In the genomic region with DNA sequence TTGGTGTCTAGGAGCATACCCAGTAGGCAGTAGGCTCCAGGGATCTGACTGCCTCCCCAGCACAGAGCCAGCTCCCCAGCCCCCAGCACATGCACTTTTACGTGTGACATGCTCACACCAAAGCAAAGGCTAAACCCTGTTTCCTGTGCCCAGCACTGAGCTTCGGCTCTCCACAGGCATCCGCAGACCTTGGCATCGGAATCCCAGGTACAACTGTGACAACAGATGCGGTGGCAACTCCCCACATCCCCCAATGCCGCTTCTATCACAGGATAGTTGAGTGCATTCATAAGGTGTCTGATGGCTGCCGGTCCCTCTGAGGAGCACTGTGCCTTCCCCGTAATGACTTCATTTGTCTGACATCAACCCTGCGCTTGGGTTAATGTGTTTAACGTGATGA, we compare ENCODE assay signal across 22 mouse cellular contexts.
"Had no signal": no experiment of that assay in that cellular context is flagged by ENCODE, and none has a peak within 500 bp of the region (broad histone marks: within the 10 kb centered on the region; RNA-seq: fewer than 3 reads in every experiment).

No protein-coding gene starts in this region.

- H3K36me3 ChIP-seq: kidney, embryonic 15.5 days; limb, embryonic 12.5 days; limb, embryonic 15.5 days; midbrain, embryonic 12.5 days; midbrain, embryonic 15.5 days; neural tube, embryonic 13.5 days had no signal

- H3K4me2 ChIP-seq: kidney, embryonic 15.5 days; limb, embryonic 12.5 days; limb, embryonic 15.5 days; liver, embryonic 11.5 days; lung, embryonic 14.5 days; midbrain, embryonic 12.5 days; midbrain, embryonic 15.5 days; neural tube, embryonic 13.5 days had no signal

- H3K27ac ChIP-seq: kidney, embryonic 15.5 days; limb, embryonic 12.5 days; limb, embryonic 15.5 days; liver, embryonic 14.5 days; macrophage; midbrain, embryonic 12.5 days; midbrain, embryonic 15.5 days; neural tube, embryonic 13.5 days; stomach, postnatal 0 days had no signal

- H3K9ac ChIP-seq: kidney, embryonic 15.5 days; limb, embryonic 12.5 days; limb, embryonic 15.5 days; liver, embryonic 14.5 days; liver, postnatal 0 days; lung, embryonic 14.5 days; midbrain, embryonic 12.5 days; midbrain, embryonic 15.5 days; neural tube, embryonic 13.5 days had no signal

- H3K27me3 ChIP-seq: kidney, embryonic 15.5 days; midbrain, embryonic 12.5 days; midbrain, embryonic 15.5 days; neural tube, embryonic 13.5 days had no signal

- H3K4me3 ChIP-seq: kidney, embryonic 15.5 days; limb, embryonic 12.5 days; limb, embryonic 15.5 days; midbrain, embryonic 12.5 days; midbrain, embryonic 15.5 days; neural tube, embryonic 13.5 days had no signal

- H3K9me3 ChIP-seq: kidney, embryonic 15.5 days; limb, embryonic 15.5 days; midbrain, embryonic 12.5 days; midbrain, embryonic 15.5 days; neural tube, embryonic 13.5 days had no signal

- ATAC-seq: liver, postnatal 0 days; lung, postnatal 0 days; midbrain, embryonic 15.5 days had no signal

- DNase-seq: kidney, postnatal 10 days; kidney, postnatal 36 days; left cerebral cortex, postnatal 4 days; liver, postnatal 0 days; lung, embryonic 14.5 days; right cerebral cortex, adult 18-20 months; right cerebral cortex, postnatal 14 days; right cerebral cortex, postnatal 4 days; thymus, adult 2 months; thymus, postnatal 14 days; thymus, postnatal 4 days had no signal

- H3K4me1 ChIP-seq: limb, embryonic 15.5 days had no signal
